Mouse (Mus musculus): ENCODE measurements around the gene H2al1g. TPM values are rescaled to one million over a fixed set of nuclear protein-coding genes. Genes with fewer than 3 reads are reported as not detected.
A peak's percentile ranks its signal among the peaks of the same experiment; 100 is the strongest.
"Not testable (repeated sequence)": the region's sequence is repeated elsewhere in the genome, so short reads cannot be mapped to it uniquely, and the experiment has no call there.

The H2al1g gene
- polyA plus RNA-seq, 2 experiments: not detected

DNA sequence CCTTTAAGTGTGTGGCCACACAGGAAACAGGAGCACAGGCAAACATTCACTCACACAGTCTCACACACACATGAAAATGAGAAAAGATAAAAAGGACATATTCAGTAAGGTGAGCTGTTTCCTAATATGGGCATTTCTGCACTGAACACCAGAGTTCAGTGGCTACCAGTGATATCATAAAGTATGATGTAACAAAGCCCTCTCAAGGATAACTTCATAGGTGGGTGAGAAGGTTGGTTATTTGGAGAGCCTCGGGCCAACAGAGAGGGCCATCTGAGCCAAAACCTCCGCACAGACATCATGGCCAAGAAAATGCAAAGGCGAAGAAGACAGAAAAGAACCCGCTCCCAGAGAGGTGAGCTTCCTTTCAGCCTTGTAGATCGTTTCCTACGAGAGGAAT is 3.1 kb downstream of the H2al1g start, which contains the start of gene H2al1h:
TSS of gene H2al1h (plus strand) at position 301 of the 400 bp plus-strand sequence.
- H3K36me3 ChIP-seq (ENCODE audit: control insufficient read depth, insufficient read depth, low read length); H3K4me1 ChIP-seq (ENCODE audit: control insufficient read depth, insufficient read depth, low read length); H3K9me3 ChIP-seq (ENCODE audit: control insufficient read depth, low read length); H3K9ac ChIP-seq (ENCODE audit: low read depth, low read length, severe bottlenecking); H3K4me3 ChIP-seq (replicated peaks; ENCODE audit: low read length); H3K27ac ChIP-seq (replicated peaks; ENCODE audit: low read depth, low read length); ATAC-seq (ENCODE audit: low FRiP score, low read depth); DNase-seq (ENCODE audit: low spot score); H3K27me3 ChIP-seq (ENCODE audit: control insufficient read depth, insufficient read depth, low read length); H3K4me2 ChIP-seq (replicated peaks; ENCODE audit: low read depth, low read length, severe bottlenecking): not testable (repeated sequence)
- no CpG with 5 or more reads among the region's 6 CpGs for WGBS

DNA sequence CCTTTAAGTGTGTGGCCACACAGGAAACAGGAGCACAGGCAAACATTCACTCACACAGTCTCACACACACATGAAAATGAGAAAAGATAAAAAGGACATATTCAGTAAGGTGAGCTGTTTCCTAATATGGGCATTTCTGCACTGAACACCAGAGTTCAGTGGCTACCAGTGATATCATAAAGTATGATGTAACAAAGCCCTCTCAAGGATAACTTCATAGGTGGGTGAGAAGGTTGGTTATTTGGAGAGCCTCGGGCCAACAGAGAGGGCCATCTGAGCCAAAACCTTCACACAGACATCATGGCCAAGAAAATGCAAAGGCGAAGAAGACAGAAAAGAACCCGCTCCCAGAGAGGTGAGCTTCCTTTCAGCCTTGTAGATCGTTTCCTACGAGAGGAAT is 6.3 kb downstream of the H2al1g start, which contains the start of gene H2al1i:
TSS of gene H2al1i (plus strand) at position 301 of the 400 bp plus-strand sequence.
- WGBS: 100% methylated on average over 2 of the region's 5 CpGs
- not testable (repeated sequence) for DNase-seq (ENCODE audit: low spot score); H3K4me2 ChIP-seq (replicated peaks; ENCODE audit: low read depth, low read length, severe bottlenecking); H3K4me1 ChIP-seq (ENCODE audit: control insufficient read depth, insufficient read depth, low read length); ATAC-seq (ENCODE audit: low FRiP score, low read depth); H3K9me3 ChIP-seq (ENCODE audit: control insufficient read depth, low read length); H3K27me3 ChIP-seq (ENCODE audit: control insufficient read depth, insufficient read depth, low read length); H3K36me3 ChIP-seq (ENCODE audit: control insufficient read depth, insufficient read depth, low read length); H3K27ac ChIP-seq (replicated peaks; ENCODE audit: low read depth, low read length); H3K4me3 ChIP-seq (replicated peaks; ENCODE audit: low read length); H3K9ac ChIP-seq (ENCODE audit: low read depth, low read length, severe bottlenecking)

DNA sequence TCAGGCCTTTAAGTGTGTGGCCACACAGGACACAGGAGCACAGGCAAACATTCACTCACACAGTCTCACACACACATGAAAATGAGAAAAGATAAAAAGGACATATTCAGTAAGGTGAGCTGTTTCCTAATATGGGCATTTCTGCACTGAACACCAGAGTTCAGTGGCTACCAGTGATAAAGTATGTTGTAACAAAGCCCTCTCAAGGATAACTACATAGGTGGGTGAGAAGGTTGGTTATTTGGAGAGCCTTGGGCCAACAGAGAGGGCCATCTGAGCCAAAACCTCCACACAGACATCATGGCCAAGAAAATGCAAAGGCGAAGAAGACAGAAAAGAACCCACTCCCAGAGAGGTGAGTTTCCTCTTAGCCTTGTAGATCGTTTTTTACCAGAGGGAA is 9.5 kb downstream of the H2al1g start, which contains the start of gene H2al1j:
TSS of gene H2al1j (plus strand) at position 301 of the 400 bp plus-strand sequence.
- H3K9me3 ChIP-seq (ENCODE audit: control insufficient read depth, low read length); H3K9ac ChIP-seq (ENCODE audit: low read depth, low read length, severe bottlenecking); ATAC-seq (ENCODE audit: low FRiP score, low read depth): not testable (repeated sequence)

DNA sequence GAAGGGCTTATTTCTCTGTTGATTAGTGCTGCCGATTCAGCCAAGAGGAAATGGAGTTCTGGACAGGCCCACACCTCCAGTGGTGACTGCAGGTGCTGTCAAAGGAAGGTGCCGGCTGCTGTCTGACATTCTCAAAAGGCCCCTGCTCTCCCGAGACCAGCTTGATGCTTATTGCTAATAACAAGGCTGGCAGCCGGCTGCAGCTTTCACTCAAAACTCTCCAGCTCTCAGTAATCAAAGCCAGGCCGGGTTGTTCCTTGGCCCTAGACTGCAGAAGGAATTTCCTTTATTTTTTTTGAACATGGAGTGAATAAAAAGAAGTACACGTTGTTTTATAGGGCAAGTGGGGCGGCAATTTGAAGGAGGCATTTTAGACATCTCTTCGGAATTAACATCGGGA is 27.7 kb downstream of the H2al1g start:
- peak; percentile 57 for ATAC-seq (ENCODE audit: low FRiP score, low read depth)

More for the DNA sequence above, 9.5 kb downstream of the H2al1g start, which contains the start of gene H2al1j:
- not testable (repeated sequence) for DNase-seq (ENCODE audit: low spot score); H3K4me2 ChIP-seq (replicated peaks; ENCODE audit: low read depth, low read length, severe bottlenecking); H3K27ac ChIP-seq (replicated peaks; ENCODE audit: low read depth, low read length); H3K4me1 ChIP-seq (ENCODE audit: control insufficient read depth, insufficient read depth, low read length); H3K4me3 ChIP-seq (replicated peaks; ENCODE audit: low read length); H3K27me3 ChIP-seq (ENCODE audit: control insufficient read depth, insufficient read depth, low read length); H3K36me3 ChIP-seq (ENCODE audit: control insufficient read depth, insufficient read depth, low read length)
- WGBS: 81% methylated on average over 2 of the region's 2 CpGs

DNA sequence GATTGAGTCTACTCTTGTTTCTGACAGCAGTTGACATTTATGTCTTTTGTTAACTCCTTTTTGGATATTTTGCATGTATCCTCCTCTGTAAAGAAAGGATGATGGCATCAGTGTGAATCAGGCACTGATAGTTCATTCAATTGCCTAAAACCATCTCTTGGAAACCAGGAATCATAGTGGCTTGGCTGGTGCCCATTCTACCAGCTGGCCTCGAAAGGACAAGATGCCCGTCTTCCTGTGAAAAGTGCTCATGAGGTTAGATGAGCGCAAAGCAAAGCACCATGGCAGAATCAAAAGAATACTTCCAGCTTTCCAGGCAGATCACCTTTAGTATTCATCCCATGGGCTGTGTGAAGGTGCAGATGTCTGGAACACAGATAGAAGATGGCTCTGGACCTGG is 28.7 kb downstream of the H2al1g start:
- Histone ChIP-seq H3K4me1 (ENCODE audit: control insufficient read depth, insufficient read depth, low read length) (peaks cover 8% of the 10 kb centered on the region), H3K27ac (replicated peaks; ENCODE audit: low read depth, low read length) (no peak overlapping the region), H3K9me3 (ENCODE audit: control insufficient read depth, low read length) (no peaks in the 10 kb centered on the region), H3K4me2 (replicated peaks; ENCODE audit: low read depth, low read length, severe bottlenecking) (no peak overlapping the region), H3K27me3 (ENCODE audit: control insufficient read depth, insufficient read depth, low read length) (no peaks in the 10 kb centered on the region), H3K36me3 (ENCODE audit: control insufficient read depth, insufficient read depth, low read length) (no peaks in the 10 kb centered on the region), H3K4me3 (replicated peaks; ENCODE audit: low read length) (no peak overlapping the region), H3K9ac (ENCODE audit: low read depth, low read length, severe bottlenecking) (no peak overlapping the region)
- no peak for TF ChIP-seq POLR2A (IDR thresholded peaks at IDR 0.05; ENCODE audit: borderline replicate concordance, extremely low read depth, insufficient read depth, insufficient read length)
- 81% methylated on average over 3 of the region's 3 CpGs for WGBS
- DNase-seq (ENCODE audit: low spot score): no peak
- no peak for ATAC-seq (ENCODE audit: low FRiP score, low read depth)

More for the DNA sequence above, 27.7 kb downstream of the H2al1g start:
- H3K27me3 ChIP-seq (ENCODE audit: control insufficient read depth, insufficient read depth, low read length): no peaks in the 10 kb centered on the region
- peak overlapping the region; percentile 28 for H3K4me2 ChIP-seq (replicated peaks; ENCODE audit: low read depth, low read length, severe bottlenecking)
- H3K36me3 ChIP-seq (ENCODE audit: control insufficient read depth, insufficient read depth, low read length): no peaks in the 10 kb centered on the region
- H3K9ac ChIP-seq (ENCODE audit: low read depth, low read length, severe bottlenecking): no peak overlapping the region
- 38% methylated on average over 9 of the region's 9 CpGs for WGBS
- DNase-seq (ENCODE audit: low spot score): peak; percentile 71
- H3K4me1 ChIP-seq (ENCODE audit: control insufficient read depth, insufficient read depth, low read length): peaks cover 8% of the 10 kb centered on the region
- H3K9me3 ChIP-seq (ENCODE audit: control insufficient read depth, low read length): no peaks in the 10 kb centered on the region
- 0 out of 2 replicates have a peak overlapping the region, but pooled peaks have one; percentile 19 for H3K27ac ChIP-seq (replicated peaks; ENCODE audit: low read depth, low read length)
- no peak for TF ChIP-seq POLR2A (IDR thresholded peaks at IDR 0.05; ENCODE audit: borderline replicate concordance, extremely low read depth, insufficient read depth, insufficient read length)
- no peak overlapping the region for H3K4me3 ChIP-seq (replicated peaks; ENCODE audit: low read length)

DNA sequence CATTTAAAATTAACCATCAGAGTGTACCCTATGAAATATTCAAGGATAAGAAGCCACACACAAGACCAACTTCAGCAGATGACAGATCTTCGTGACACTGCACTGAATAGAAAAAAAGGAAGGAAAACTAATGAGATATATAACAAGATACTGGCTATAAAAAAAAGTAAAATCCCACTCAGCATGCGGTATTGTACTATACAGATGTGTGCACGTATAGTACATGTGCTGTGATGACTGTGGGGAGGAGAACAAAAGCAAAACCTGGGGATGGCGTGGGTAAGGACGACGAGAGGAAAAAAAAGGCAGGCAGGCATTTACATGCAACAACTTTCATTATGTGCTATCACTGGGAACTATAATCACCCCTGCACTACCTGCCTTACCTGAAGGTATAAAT is 42.8 kb downstream of the H2al1g start:
- no peaks in the 10 kb centered on the region for H3K36me3 ChIP-seq (ENCODE audit: control insufficient read depth, insufficient read depth, low read length)
- no peak overlapping the region for H3K9ac ChIP-seq (ENCODE audit: low read depth, low read length, severe bottlenecking)
- H3K27ac ChIP-seq (replicated peaks; ENCODE audit: low read depth, low read length): no peak overlapping the region
- H3K4me3 ChIP-seq (replicated peaks; ENCODE audit: low read length): no peak overlapping the region
- ATAC-seq (ENCODE audit: low FRiP score, low read depth) (no peak), DNase-seq (ENCODE audit: low spot score) (no peak)
- H3K27me3 ChIP-seq (ENCODE audit: control insufficient read depth, insufficient read depth, low read length): no peaks in the 10 kb centered on the region
- TF ChIP-seq POLR2A (IDR thresholded peaks at IDR 0.05; ENCODE audit: borderline replicate concordance, extremely low read depth, insufficient read depth, insufficient read length): no peak
- WGBS: 74% methylated on average over 6 of the region's 6 CpGs
- H3K9me3 ChIP-seq (ENCODE audit: control insufficient read depth, low read length): no peaks in the 10 kb centered on the region
- H3K4me1 ChIP-seq (ENCODE audit: control insufficient read depth, insufficient read depth, low read length): no peaks in the 10 kb centered on the region
- H3K4me2 ChIP-seq (replicated peaks; ENCODE audit: low read depth, low read length, severe bottlenecking): no peak overlapping the region

Data from limb, embryonic 14.5 days (tissue).